Mouse (Mus musculus) thymus, adult 2 months (tissue): ENCODE measurements around the gene Rec114. TPM values are rescaled to one million over a fixed set of nuclear protein-coding genes. Genes with fewer than 3 reads are reported as not detected.

Experiments
- DNase-seq: peaks from one replicate; pipeline ENCODE4 v3.0.0; 2021
- H3K27ac ChIP-seq: fragments of 200-500 bp; 2 replicates; pipeline ENCODE4 v1.5.1; 2012; ENCODE audit warnings: low read length, control low read depth; ENCODE audit not compliant: control insufficient read depth, insufficient read depth
- H3K27me3 ChIP-seq: fragments of 200-500 bp; 2 replicates; pipeline ENCODE4 v1.6.1; 2012; ENCODE audit warnings: mild to moderate bottlenecking, low read length, moderate library complexity, mixed read lengths; ENCODE audit not compliant: control insufficient read depth, insufficient read depth
- H3K36me3 ChIP-seq: fragments of 200-500 bp; 2 replicates; pipeline ENCODE4 v1.6.1; 2012; ENCODE audit warnings: mild to moderate bottlenecking, low read length, moderate library complexity; ENCODE audit not compliant: control insufficient read depth, insufficient read depth
- H3K4me1 ChIP-seq: fragments of 200-500 bp; replicated peaks from 2 replicates; pipeline ENCODE4 v1.6.1; 2012; ENCODE audit warnings: low read length; ENCODE audit not compliant: control insufficient read depth, insufficient read depth
- H3K4me3 ChIP-seq: fragments of 200-500 bp; 2 replicates; pipeline ENCODE4 v1.5.1; 2012; ENCODE audit warnings: mild to moderate bottlenecking, low read length, control low read depth, moderate library complexity; ENCODE audit not compliant: control insufficient read depth, insufficient read depth
- CTCF ChIP-seq: fragments of 200-500 bp; IDR thresholded peaks from 2 replicates; pipeline ENCODE4 v1.5.1; 2012; ENCODE audit warnings: mild to moderate bottlenecking, control low read depth, low read length, moderate library complexity, borderline replicate concordance; ENCODE audit not compliant: control insufficient read depth, poor library complexity, insufficient read depth; ENCODE audit errors: extremely low read depth
- POLR2A ChIP-seq: fragments of 200-500 bp; IDR thresholded peaks from 2 replicates; pipeline ENCODE4 v1.6.1; 2012; ENCODE audit warnings: mild to moderate bottlenecking, low read length, control low read depth, moderate library complexity; ENCODE audit not compliant: control insufficient read depth, poor library complexity, insufficient read depth; ENCODE audit errors: extremely low read depth
- WGBS: fragments of 180-500 bp; shearing (Covaris S2); methylation state at CpG from one replicate; pipeline ENCODE4 v1.1.7; 2018; 5-methylcytosine and 5-hydroxymethylcytosine counted together
- polyA plus RNA-seq: library from polyadenylated mRNA; depleted of rRNA; stranded (reverse); fragments of >200 nt; gene quantifications from 2 replicates; pipeline ENCODE4 v1.2.3, GENCODE M21; 2012

Rec114 gene
- polyA plus RNA-seq, 1 experiment, result not detected

DNA sequence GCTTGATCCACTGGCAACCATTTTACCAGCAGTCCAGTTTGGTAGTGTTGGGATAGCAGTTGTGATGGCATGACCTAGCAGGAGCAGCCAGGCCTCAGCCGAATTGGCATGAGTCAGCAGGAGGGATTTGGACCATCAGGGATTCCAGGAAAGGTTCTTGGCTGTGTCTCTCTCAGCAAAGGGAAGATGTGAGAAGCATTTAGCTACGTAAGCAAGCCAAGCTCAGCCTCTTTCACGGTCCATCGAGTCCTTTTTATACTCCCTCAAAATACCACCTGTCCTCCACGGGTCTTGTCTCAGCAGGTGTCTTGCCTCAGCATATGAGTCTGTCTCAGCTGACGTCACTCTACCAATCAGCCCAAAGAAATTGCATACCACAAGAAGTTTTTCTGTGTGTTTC, 60.4 kb downstream of the Rec114 start:
- H3K27me3 ChIP-seq, result no peaks in the 10 kb centered on the region
- H3K36me3 ChIP-seq, result no peaks in the 10 kb centered on the region
- TF ChIP-seq POLR2A (no peak), CTCF (no peak)
- no peak overlapping the region for H3K4me3 ChIP-seq
- no peaks in the 10 kb centered on the region for H3K4me1 ChIP-seq
- WGBS, result 85% methylated on average over 6 of the region's 6 CpGs
- no peak for DNase-seq
- H3K27ac ChIP-seq, result no peak overlapping the region

- Histone ChIP-seq H3K36me3 (no peaks in the 10 kb centered on the region), H3K27ac (no peak overlapping the region), H3K4me1 (no peaks in the 10 kb centered on the region), H3K4me3 (no peak overlapping the region), H3K27me3 (no peaks in the 10 kb centered on the region)
- TF ChIP-seq POLR2A (no peak), CTCF (no peak)
- 91% methylated on average over 6 of the region's 6 CpGs for WGBS
- no peak for DNase-seq
Measured at GRCm38 (mm10) chr9:58682106-58682505, 61.7 kb downstream of the Rec114 start.

- no peak for TF ChIP-seq CTCF
- no peak for TF ChIP-seq POLR2A
- H3K27me3 ChIP-seq, result no peaks in the 10 kb centered on the region
- H3K27ac ChIP-seq, result no peak overlapping the region
- WGBS, result 82% methylated on average over 2 of the region's 2 CpGs
- H3K4me1 ChIP-seq, result no peaks in the 10 kb centered on the region
- DNase-seq, result no peak
- no peaks in the 10 kb centered on the region for H3K36me3 ChIP-seq
- no peak overlapping the region for H3K4me3 ChIP-seq
Measured at GRCm38 (mm10) chr9:58681411-58681810, 62.4 kb downstream of the Rec114 start.

DNA sequence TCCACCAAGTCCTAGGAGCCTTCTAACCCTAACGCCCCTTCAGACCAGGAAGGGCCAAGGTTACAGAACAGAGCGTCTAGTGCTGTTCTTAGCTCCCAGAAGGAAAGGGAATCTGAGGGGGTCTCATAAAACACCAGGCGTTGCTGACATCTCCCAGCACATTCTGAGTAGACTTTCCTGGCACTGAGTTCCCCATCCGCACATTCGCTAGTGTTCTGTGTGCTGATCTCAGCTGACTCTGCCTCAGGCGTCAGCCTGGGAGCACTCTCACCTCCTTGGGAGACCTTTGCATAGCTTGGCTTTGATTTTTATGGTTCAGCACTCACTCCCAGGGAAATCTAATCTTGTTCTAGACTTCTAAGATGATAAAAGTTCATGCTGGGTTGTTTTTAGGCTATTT, 68.4 kb downstream of the Rec114 start:
- H3K36me3 ChIP-seq, result no peaks in the 10 kb centered on the region
- 84% methylated on average over 6 of the region's 6 CpGs for WGBS
- H3K4me3 ChIP-seq, result no peak overlapping the region
- H3K27ac ChIP-seq, result no peak overlapping the region
- no peaks in the 10 kb centered on the region for H3K27me3 ChIP-seq
- H3K4me1 ChIP-seq, result no peaks in the 10 kb centered on the region
- no peak for TF ChIP-seq POLR2A
- no peak for TF ChIP-seq CTCF
- no peak for DNase-seq

DNA sequence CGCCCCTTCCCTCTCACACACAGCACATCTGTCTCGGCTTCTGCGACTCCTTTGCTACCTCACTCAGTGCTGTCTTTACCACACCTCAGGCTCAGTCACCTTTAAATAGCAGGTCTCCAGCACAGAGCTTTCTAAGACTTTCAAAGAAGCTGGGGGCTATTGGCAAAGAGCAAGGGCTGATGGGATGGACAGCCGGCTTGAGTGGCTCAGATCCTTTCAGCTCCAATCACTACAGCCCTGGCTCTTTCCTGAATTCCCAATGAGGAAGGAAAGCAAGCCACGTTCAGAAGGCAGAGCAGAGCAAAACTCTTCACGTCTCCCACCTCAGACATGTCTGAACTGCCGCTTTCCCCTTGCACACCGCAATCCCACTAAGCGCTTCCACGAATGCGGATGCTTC, 69.0 kb downstream of the Rec114 start:
- H3K4me1 ChIP-seq, result no peaks in the 10 kb centered on the region
- TF ChIP-seq CTCF, result no peak
- TF ChIP-seq POLR2A, result no peak
- 81% methylated on average over 11 of the region's 11 CpGs for WGBS
- H3K27me3 ChIP-seq, result no peaks in the 10 kb centered on the region
- no peak overlapping the region for H3K27ac ChIP-seq
- no peaks in the 10 kb centered on the region for H3K36me3 ChIP-seq
- H3K4me3 ChIP-seq, result no peak overlapping the region
- no peak for DNase-seq

GRCm38 (mm10) chr9:58672474-58672873, 71.3 kb downstream of the Rec114 start:
- H3K27me3 ChIP-seq, result no peaks in the 10 kb centered on the region
- H3K4me1 ChIP-seq, result no peaks in the 10 kb centered on the region
- H3K27ac ChIP-seq, result no peak overlapping the region
- no peaks in the 10 kb centered on the region for H3K36me3 ChIP-seq
- no peak overlapping the region for H3K4me3 ChIP-seq
- no peak for DNase-seq
- 86% methylated on average over 4 of the region's 4 CpGs for whole genome bisulfite sequencing
- TF ChIP-seq POLR2A (no peak), CTCF (no peak)

- WGBS, result 96% methylated on average over 6 of the region's 6 CpGs
- Histone ChIP-seq H3K4me1 (no peaks in the 10 kb centered on the region), H3K27me3 (no peaks in the 10 kb centered on the region), H3K36me3 (no peaks in the 10 kb centered on the region), H3K27ac (no peak overlapping the region), H3K4me3 (no peak overlapping the region)
- no peak for TF ChIP-seq POLR2A
- no peak for TF ChIP-seq CTCF
- no peak for DNase-seq
Measured at GRCm38 (mm10) chr9:58669819-58670218, 73.9 kb downstream of the Rec114 start.
